Mouse (Mus musculus) neural tube, embryonic 11.5 days (tissue): ENCODE measurements around the gene Fermt1. TPM values are rescaled to one million over a fixed set of nuclear protein-coding genes. Genes with fewer than 3 reads are reported as not detected.

ENCODE experiments used
- ATAC-seq: fragments of 200-750 bp; cut with Nextera tagmentation; 2 replicates; pipeline ENCODE4 v1.8.0; 2017; ENCODE audit warnings: moderate number of reproducible peaks, mild to moderate bottlenecking, moderate TSS enrichment, moderate library complexity; ENCODE audit not compliant: insufficient read depth, low FRiP score, low TSS enrichment
- DNase-seq: peaks from one replicate; pipeline ENCODE4 v3.0.0-alpha.2; 2015; ENCODE audit warnings: low spot score
- H3K27ac ChIP-seq: fragments of 300-500 bp; sonication (generic); 2 replicates; pipeline ENCODE4 v1.5.1; 2014; ENCODE audit warnings: low read depth, mild to moderate bottlenecking, low read length
- H3K27me3 ChIP-seq: fragments of 300-500 bp; sonication (generic); 2 replicates; pipeline ENCODE4 v1.6.1; 2014; ENCODE audit warnings: mild to moderate bottlenecking, low read length, mixed read lengths; ENCODE audit not compliant: control insufficient read depth, insufficient read depth
- H3K36me3 ChIP-seq: fragments of 300-500 bp; sonication (generic); 2 replicates; pipeline ENCODE4 v1.6.1; 2014; ENCODE audit warnings: mild to moderate bottlenecking, low read length, moderate library complexity, mixed read lengths; ENCODE audit not compliant: control insufficient read depth, insufficient read depth
- H3K4me1 ChIP-seq: fragments of 300-500 bp; sonication (generic); 2 replicates; pipeline ENCODE4 v1.6.1; 2014; ENCODE audit warnings: low read length, mixed read lengths; ENCODE audit not compliant: control insufficient read depth, insufficient read depth
- H3K4me2 ChIP-seq: fragments of 300-500 bp; sonication (generic); 2 replicates; pipeline ENCODE4 v1.6.1; 2014; ENCODE audit warnings: low read depth, mild to moderate bottlenecking, moderate library complexity
- H3K4me3 ChIP-seq: fragments of 300-500 bp; sonication (generic); 2 replicates; pipeline ENCODE4 v1.5.1; 2014; ENCODE audit warnings: low read depth, low read length
- H3K9ac ChIP-seq: fragments of 300-500 bp; sonication (generic); 2 replicates; pipeline ENCODE4 v1.6.1; 2014; ENCODE audit warnings: mild to moderate bottlenecking, low read length
- H3K9me3 ChIP-seq: fragments of 300-500 bp; sonication (generic); 2 replicates; pipeline ENCODE4 v1.6.1; 2016; ENCODE audit warnings: low read length; ENCODE audit not compliant: control insufficient read depth
- WGBS: fragments of 180-500 bp; shearing (Covaris S2); extraction: QIAGEN DNeasy Blood & Tissue Kit; methylation state at CpG from one replicate; pipeline ENCODE4 v1.1.7; 2014; 5-methylcytosine and 5-hydroxymethylcytosine counted together
- polyA plus RNA-seq: library from polyadenylated mRNA; unstranded; fragments of >200 nt; fragmentation: Nextera tagmentation; extraction: Ambion mirVana; gene quantifications from 2 replicates; pipeline ENCODE4 v1.2.1, GENCODE M21; 2014

The Fermt1 gene
- polyA plus RNA-seq, 1 experiment from 2014 or later = 4.4 TPM

GRCm38 (mm10) chr2:132901636-132902035 lies 44.1 kb downstream of the Fermt1 start:
- Histone ChIP-seq H3K4me1 (no peaks in the 10 kb centered on the region), H3K4me2 (no peak overlapping the region), H3K4me3 (no peak overlapping the region), H3K27me3 (no peaks in the 10 kb centered on the region), H3K27ac (no peak overlapping the region), H3K9ac (no peak overlapping the region), H3K9me3 (no peaks in the 10 kb centered on the region), H3K36me3 (no peaks in the 10 kb centered on the region)
- 88% methylated on average over 4 of the region's 4 CpGs for WGBS
- ATAC-seq (no peak), DNase-seq (no peak)

- no peak overlapping the region for H3K9ac ChIP-seq
- no peak overlapping the region for H3K27ac ChIP-seq
- H3K4me3 ChIP-seq = no peak overlapping the region
- ATAC-seq = no peak
- no peak overlapping the region for H3K4me2 ChIP-seq
- H3K27me3 ChIP-seq = no peaks in the 10 kb centered on the region
- WGBS = 90% methylated on average over 1 of the region's 1 CpGs
- H3K4me1 ChIP-seq = no peaks in the 10 kb centered on the region
- H3K9me3 ChIP-seq = no peaks in the 10 kb centered on the region
- no peak for DNase-seq
- no peaks in the 10 kb centered on the region for H3K36me3 ChIP-seq
Measured at GRCm38 (mm10) chr2:132900596-132900995, 45.1 kb downstream of the Fermt1 start.

- H3K27me3 ChIP-seq = no peaks in the 10 kb centered on the region
- no peak overlapping the region for H3K4me2 ChIP-seq
- ATAC-seq (no peak), DNase-seq (no peak)
- H3K4me1 ChIP-seq = no peaks in the 10 kb centered on the region
- WGBS = 83% methylated on average over 1 of the region's 1 CpGs
- H3K36me3 ChIP-seq = no peaks in the 10 kb centered on the region
- H3K9ac ChIP-seq = no peak overlapping the region
- no peaks in the 10 kb centered on the region for H3K9me3 ChIP-seq
- H3K4me3 ChIP-seq = no peak overlapping the region
- H3K27ac ChIP-seq = no peak overlapping the region
Measured at GRCm38 (mm10) chr2:132898211-132898610, 47.5 kb downstream of the Fermt1 start.

- H3K27ac ChIP-seq = no peak overlapping the region
- WGBS = 89% methylated on average over 5 of the region's 5 CpGs
- H3K27me3 ChIP-seq = no peaks in the 10 kb centered on the region
- no peaks in the 10 kb centered on the region for H3K9me3 ChIP-seq
- H3K4me2 ChIP-seq = no peak overlapping the region
- no peak for DNase-seq
- H3K36me3 ChIP-seq = no peaks in the 10 kb centered on the region
- ATAC-seq = no peak
- H3K9ac ChIP-seq = no peak overlapping the region
- no peaks in the 10 kb centered on the region for H3K4me1 ChIP-seq
- no peak overlapping the region for H3K4me3 ChIP-seq
Measured at GRCm38 (mm10) chr2:132893826-132894225, 51.9 kb downstream of the Fermt1 start.

- Histone ChIP-seq H3K9ac (no peak overlapping the region), H3K4me2 (no peak overlapping the region), H3K9me3 (no peaks in the 10 kb centered on the region), H3K36me3 (no peaks in the 10 kb centered on the region), H3K4me3 (no peak overlapping the region), H3K4me1 (no peaks in the 10 kb centered on the region; the same call in 1 of the 2 replicates), H3K27me3 (peaks cover 3% of the 10 kb centered on the region), H3K27ac (no peak overlapping the region)
- DNase-seq = no peak
- 89% methylated on average over 7 of the region's 7 CpGs for WGBS
- ATAC-seq = no peak
Measured at GRCm38 (mm10) chr2:132885312-132885711, 60.4 kb downstream of the Fermt1 start.

- ATAC-seq = no peak
- Histone ChIP-seq H3K4me1 (no peaks in the 10 kb centered on the region; the same call in none of the 2 replicates), H3K36me3 (no peaks in the 10 kb centered on the region), H3K4me3 (no peak overlapping the region), H3K9me3 (no peaks in the 10 kb centered on the region), H3K9ac (no peak overlapping the region), H3K27ac (no peak overlapping the region), H3K27me3 (peaks cover 9% of the 10 kb centered on the region), H3K4me2 (no peak overlapping the region)
- 80% methylated on average over 8 of the region's 8 CpGs for WGBS
- DNase-seq = no peak
Measured at GRCm38 (mm10) chr2:132884303-132884967, 61.3 kb downstream of the Fermt1 start.

GRCm38 (mm10) chr2:132880844-132881645 lies 64.7 kb downstream of the Fermt1 start, which contains the start of gene Lrrn4:
Lrrn4 (minus strand) TSS chr2:132880891.
- WGBS = 4% methylated on average over 12 of the region's 12 CpGs
- Histone ChIP-seq H3K36me3 (no peaks in the 10 kb centered on the region), H3K9me3 (no peaks in the 10 kb centered on the region), H3K27me3 (peaks cover 19% of the 10 kb centered on the region), H3K4me2 (peak within 1 kb of the TSS; percentile 94), H3K9ac (no peak within 1 kb of the TSS), H3K4me3 (peak within 1 kb of the TSS; percentile 49), H3K4me1 (peaks cover 7% of the 10 kb centered on the region), H3K27ac (no peak within 1 kb of the TSS)
- DNase-seq (no peak), ATAC-seq (0 out of 2 replicates have a peak, but pooled peaks have one; percentile 25)

- whole genome bisulfite sequencing = under 1% methylated on average over 58 of the region's 58 CpGs
- Histone ChIP-seq H3K27ac (no peak overlapping the region), H3K27me3 (peaks cover 19% of the 10 kb centered on the region), H3K36me3 (no peaks in the 10 kb centered on the region), H3K9me3 (no peaks in the 10 kb centered on the region), H3K4me1 (peaks cover 7% of the 10 kb centered on the region), H3K4me2 (peak overlapping the region; percentile 94), H3K9ac (peak overlapping the region; percentile 53), H3K4me3 (peak overlapping the region; percentile 49)
- ATAC-seq = peak; percentile 62
- peak; percentile 65 for DNase-seq
Measured at GRCm38 (mm10) chr2:132879261-132880044, 66.3 kb downstream of the Fermt1 start.
